Mouse (Mus musculus) bone marrow, adult 2 months (tissue): ENCODE data around the gene Fam189a1.

Source experiments
- CTCF ChIP-seq: fragments of 200-500 bp; IDR thresholded peaks from 2 replicates; pipeline ENCODE4 v1.5.1; 2011; ENCODE audit warnings: low read length, control low read depth; ENCODE audit not compliant: control insufficient read depth, insufficient read depth
- POLR2A ChIP-seq: fragments of 200-500 bp; IDR thresholded peaks from 2 replicates; pipeline ENCODE4 v1.6.1; 2011; ENCODE audit warnings: low read depth, mild to moderate bottlenecking, control low read depth, low read length, borderline replicate concordance; ENCODE audit not compliant: control insufficient read depth

DNA sequence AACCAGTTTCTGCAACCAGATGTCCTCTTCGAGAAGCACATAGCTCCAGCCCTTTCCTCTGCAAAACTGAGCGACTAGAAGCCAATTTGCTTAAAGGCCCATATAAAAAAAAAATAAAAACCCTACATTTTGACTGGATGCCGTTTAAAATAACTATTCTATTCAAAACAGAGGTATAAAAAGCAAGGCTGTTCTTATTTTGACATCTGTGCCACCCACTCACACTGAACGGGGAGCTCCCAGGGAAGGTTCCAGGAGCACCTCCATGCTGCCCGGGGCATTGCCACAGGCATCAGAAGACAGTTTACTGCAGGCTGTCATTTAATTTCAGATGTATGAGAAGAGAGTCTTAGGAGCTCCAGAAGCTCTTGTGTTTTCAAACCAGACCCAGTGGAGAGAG, 232.5 kb downstream of the Fam189a1 start:
- TF ChIP-seq CTCF (no peak), POLR2A (no peak)
